Mouse (Mus musculus) heart, adult 2 months (tissue): ENCODE results near the gene Col4a3bp. TPM values are rescaled to one million over a fixed set of nuclear protein-coding genes. Genes with fewer than 3 reads are reported as not detected.
"Not testable (repeated sequence)": the region's sequence is repeated elsewhere in the genome, so short reads cannot be mapped to it uniquely, and the experiment has no call there.

Experiments
- DNase-seq, 2 experiments: peaks; one replicate each; pipeline ENCODE4 v3.0.0; 2021
- H3K27ac ChIP-seq: fragments of 200-600 bp; 2 replicates; pipeline ENCODE4 v1.8.1; 2022
- H3K27me3 ChIP-seq: fragments of 200-500 bp; 2 replicates; pipeline ENCODE4 v1.6.1; 2012; ENCODE audit warnings: mild to moderate bottlenecking, low read length, inconsistent platforms, mixed read lengths; ENCODE audit not compliant: control insufficient read depth, insufficient read depth
- H3K36me3 ChIP-seq: fragments of 200-500 bp; 2 replicates; pipeline ENCODE4 v1.6.1; 2012; ENCODE audit warnings: low read length, inconsistent platforms; ENCODE audit not compliant: control insufficient read depth, insufficient read depth
- H3K4me1 ChIP-seq: fragments of 200-500 bp; 2 replicates; pipeline ENCODE4 v1.6.1; 2011; ENCODE audit warnings: low read length; ENCODE audit not compliant: control insufficient read depth, insufficient read depth
- H3K4me3 ChIP-seq: fragments of 200-600 bp; 2 replicates; pipeline ENCODE4 v1.8.1; 2022
- H3K79me2 ChIP-seq: fragments of 200-500 bp; replicated peaks from 2 replicates; pipeline ENCODE4 v1.6.1; 2012; ENCODE audit warnings: mild to moderate bottlenecking, inconsistent platforms, low read length, moderate library complexity, mixed read lengths; ENCODE audit not compliant: control insufficient read depth, insufficient read depth
- H3K9ac ChIP-seq: fragments of 200-500 bp; 2 replicates; pipeline ENCODE4 v1.6.1; 2012; ENCODE audit warnings: low read depth, mild to moderate bottlenecking, control low read depth, inconsistent platforms, low read length, mixed read lengths
- CTCF ChIP-seq: fragments of 200-600 bp; IDR thresholded peaks from 2 replicates; pipeline ENCODE4 v1.8.1; 2022; ENCODE audit warnings: antibody characterized with exemption, mild to moderate bottlenecking, moderate library complexity
- EP300 ChIP-seq: fragments of 200-500 bp; IDR thresholded peaks from 2 replicates; pipeline ENCODE4 v1.6.1; 2011; ENCODE audit warnings: low read depth, low read length, control low read depth; ENCODE audit not compliant: insufficient read depth
- POLR2A ChIP-seq: fragments of 200-500 bp; IDR thresholded peaks from 2 replicates; pipeline ENCODE4 v1.6.1; 2011; ENCODE audit warnings: mild to moderate bottlenecking, low read depth, low read length, control low read depth; ENCODE audit not compliant: insufficient read depth
- WGBS: fragments of 180-500 bp; shearing (Covaris S2); methylation state at CpG from one replicate; pipeline ENCODE4 v1.1.7; 2018; 5-methylcytosine and 5-hydroxymethylcytosine counted together
- intact Hi-C: fragments of 180-260 bp; cut with DNase I; formaldehyde crosslinking; loops from one replicate; pipeline ENCODE4 v1.15.1; 2025
- polyA plus RNA-seq: library from polyadenylated mRNA; depleted of rRNA; stranded (reverse); fragments of >200 nt; gene quantifications from 2 replicates; pipeline ENCODE4 v1.2.3, GENCODE M21; 2012
- total RNA-seq, 2 experiments: library from RNA; stranded (reverse); gene quantifications; 2 replicates each; pipeline ENCODE4 v1.2.3; 2021

Col4a3bp gene
- total and polyA plus RNA-seq, 3 experiments: 7.1 to 39.8 (median 33.3) TPM

- no peak overlapping the region for H3K4me3 ChIP-seq
- 88% methylated on average over 1 of the region's 1 CpGs for whole genome bisulfite sequencing
- no peak overlapping the region for H3K27ac ChIP-seq
- H3K4me1 ChIP-seq: no peaks in the 10 kb centered on the region
- H3K79me2 ChIP-seq: no peaks in the 10 kb centered on the region
- H3K27me3 ChIP-seq: no peaks in the 10 kb centered on the region
- intact Hi-C loops: no loop called here
- no peak for TF ChIP-seq CTCF
- no peak for TF ChIP-seq POLR2A
- no peak for TF ChIP-seq EP300
- no peak for DNase-seq
- H3K9ac ChIP-seq: no peak overlapping the region
- H3K36me3 ChIP-seq: peaks cover 3% of the 10 kb centered on the region; the same call in 1 of the 2 replicates
These were observed 114.3 kb downstream of the Col4a3bp start for GRCm38 (mm10) chr13:96656673-96657072.

- Histone ChIP-seq H3K27me3 (no peaks in the 10 kb centered on the region), H3K4me3 (no peak overlapping the region), H3K9ac (no peak overlapping the region), H3K79me2 (no peaks in the 10 kb centered on the region), H3K36me3 (peaks cover 5% of the 10 kb centered on the region), H3K27ac (no peak overlapping the region), H3K4me1 (no peaks in the 10 kb centered on the region)
- TF ChIP-seq POLR2A: no peak
- no peak for TF ChIP-seq CTCF
- TF ChIP-seq EP300: no peak
- WGBS: 64% methylated on average over 7 of the region's 7 CpGs
- no peak for DNase-seq
- intact Hi-C loops: no loop called here
These were observed 116.5 kb downstream of the Col4a3bp start for GRCm38 (mm10) chr13:96658936-96659335.

- intact Hi-C loops: no loop called here
- no peak overlapping the region for H3K4me3 ChIP-seq
- no peaks in the 10 kb centered on the region for H3K4me1 ChIP-seq
- DNase-seq: peak; percentile 24 to 25
- peaks cover 5% of the 10 kb centered on the region for H3K36me3 ChIP-seq
- no peak overlapping the region for H3K9ac ChIP-seq
- TF ChIP-seq EP300: no peak
- no peak for TF ChIP-seq CTCF
- no peak for TF ChIP-seq POLR2A
- 62% methylated on average over 10 of the region's 10 CpGs for WGBS
- H3K27ac ChIP-seq: no peak overlapping the region
- H3K27me3 ChIP-seq: no peaks in the 10 kb centered on the region
- H3K79me2 ChIP-seq: no peaks in the 10 kb centered on the region
These were observed 117.9 kb downstream of the Col4a3bp start for GRCm38 (mm10) chr13:96660095-96660860.

- DNase-seq, H3K4me3 ChIP-seq, H3K9ac ChIP-seq, H3K4me1 ChIP-seq, intact Hi-C loops, H3K79me2 ChIP-seq, H3K36me3 ChIP-seq, H3K27me3 ChIP-seq, H3K27ac ChIP-seq: not testable (repeated sequence)
- 93% methylated on average over 4 of the region's 4 CpGs for WGBS
These were observed 120.7 kb downstream of the Col4a3bp start for GRCm38 (mm10) chr13:96663120-96663519.

- Histone ChIP-seq H3K9ac (no peak overlapping the region), H3K36me3 (peaks cover 5% of the 10 kb centered on the region; the same call in 1 of the 2 replicates), H3K27ac (no peak overlapping the region), H3K27me3 (no peaks in the 10 kb centered on the region), H3K79me2 (peaks cover 2% of the 10 kb centered on the region; the same call in 1 of the 2 replicates), H3K4me3 (no peak overlapping the region), H3K4me1 (no peaks in the 10 kb centered on the region)
- TF ChIP-seq CTCF (no peak), POLR2A (no peak), EP300 (no peak)
- DNase-seq: no peak
- 92% methylated on average over 7 of the region's 7 CpGs for WGBS
- intact Hi-C loops: no loop called here
These were observed 122.1 kb downstream of the Col4a3bp start for GRCm38 (mm10) chr13:96664419-96664974.

GRCm38 (mm10) chr13:96670019-96670405 lies 127.6 kb downstream of the Col4a3bp start:
- H3K27ac ChIP-seq: peak overlapping the region; percentile 82; the same call in 1 of the 2 replicates
- peaks cover 2% of the 10 kb centered on the region; the same call in 1 of the 2 replicates for H3K79me2 ChIP-seq
- TF ChIP-seq CTCF: no peak
- no peak for TF ChIP-seq EP300
- TF ChIP-seq POLR2A: no peak
- intact Hi-C loops: loop anchor here (10.0 kb wide), 1 partner anchor 135 kb away; no protein-coding TSS in a partner anchor
- H3K9ac ChIP-seq: peak overlapping the region; percentile 94
- H3K4me1 ChIP-seq: no peaks in the 10 kb centered on the region
- DNase-seq: no peak
- no peaks in the 10 kb centered on the region; the same call in 1 of the 2 replicates for H3K36me3 ChIP-seq
- 4% methylated on average over 13 of the region's 13 CpGs for WGBS
- H3K27me3 ChIP-seq: no peaks in the 10 kb centered on the region
- H3K4me3 ChIP-seq: peak overlapping the region; percentile 80
